Mouse (Mus musculus) hematopoietic stem cell, adult 5-6 weeks (primary cell): ENCODE data around the gene Pla2g4a. TPM values are rescaled to one million over a fixed set of nuclear protein-coding genes. Genes with fewer than 3 reads are reported as not detected.

Experiments used
- ATAC-seq, 2 experiments: fragments of 125-278 bp in 1 of 2; replicated peaks in 1 of 2; 2 replicates each; pipeline ENCODE4 v1.8.0; 2016 to 2017; ENCODE audit warnings: inconsistent platforms in 2 of 2, mild to moderate bottlenecking in 2 of 2, moderate number of reproducible peaks in 2 of 2, low read depth in 1 of 2, moderate TSS enrichment in 1 of 2; ENCODE audit not compliant: low FRiP score in 2 of 2, poor library complexity in 2 of 2, severe bottlenecking in 2 of 2, insufficient read depth in 1 of 2, low TSS enrichment in 1 of 2
- total RNA-seq: library from RNA; stranded (forward); fragments of 172-1452, 232-1000 nt; gene quantifications from 2 replicates; pipeline ENCODE4 v1.2.3, GENCODE M21; 2017

The Pla2g4a gene
- total RNA-seq, 1 experiment from 2014 or later = 193 TPM

DNA sequence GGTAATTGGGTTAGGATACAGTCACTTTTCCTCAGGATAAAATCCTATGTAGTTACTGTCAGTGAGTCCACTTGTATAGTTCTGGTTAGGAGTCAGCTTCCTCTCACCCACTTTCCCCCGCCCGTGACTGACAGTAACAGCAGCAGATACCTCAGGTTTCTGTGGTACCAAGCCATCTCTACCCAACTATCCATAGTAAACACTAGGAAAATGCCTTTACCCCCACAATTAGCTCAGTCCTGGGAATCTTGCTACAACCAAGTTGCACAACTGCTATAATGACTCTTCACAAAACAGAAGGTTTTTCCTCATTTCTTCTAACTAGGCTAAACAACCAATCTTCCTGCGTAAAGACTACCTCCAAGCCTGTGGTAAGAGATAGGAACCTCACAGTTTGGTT is 14.7 kb downstream of the Pla2g4a start:
- ATAC-seq = peak; percentile 13 to 29; a peak in 3 of 4 replicates

DNA sequence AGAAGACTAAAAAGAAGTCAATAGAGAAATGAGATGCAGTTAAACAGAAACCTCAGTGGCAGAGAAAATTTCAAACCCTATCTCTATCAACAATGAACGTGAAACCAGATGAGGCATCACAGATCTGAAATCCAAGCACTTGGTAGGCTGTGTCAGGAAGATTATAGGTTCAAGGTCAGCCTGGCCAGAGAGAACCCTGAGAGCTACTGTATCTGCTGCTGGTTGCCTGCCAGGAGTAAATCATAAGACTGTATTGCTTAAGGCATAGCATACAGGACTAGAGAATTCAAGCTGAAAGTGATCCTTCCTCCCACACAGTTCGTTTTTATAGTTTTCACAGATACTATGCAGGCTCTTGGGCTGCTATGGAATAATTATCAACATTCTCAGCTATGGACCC is 17.5 kb downstream of the Pla2g4a start:
- no peak for ATAC-seq

DNA sequence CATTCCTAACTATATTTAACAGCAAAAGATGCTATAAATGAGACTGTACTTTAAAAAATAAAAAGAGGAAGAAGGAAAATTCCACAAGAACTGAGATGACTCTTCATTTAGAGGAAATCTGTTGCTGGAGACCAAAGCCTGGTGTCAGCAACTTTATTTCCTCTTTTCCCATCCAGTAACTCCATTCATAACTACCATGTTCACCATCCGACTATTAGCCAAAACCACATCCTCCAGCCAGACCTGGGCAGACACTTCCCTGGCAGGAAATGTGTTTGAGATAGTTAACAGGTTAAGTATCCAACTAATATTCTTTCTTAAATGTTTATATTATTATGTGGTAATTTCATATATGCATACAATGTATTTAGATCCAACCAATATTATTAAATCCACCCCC is 20.8 kb downstream of the Pla2g4a start:
- ATAC-seq = peak; percentile 86 to 94

DNA sequence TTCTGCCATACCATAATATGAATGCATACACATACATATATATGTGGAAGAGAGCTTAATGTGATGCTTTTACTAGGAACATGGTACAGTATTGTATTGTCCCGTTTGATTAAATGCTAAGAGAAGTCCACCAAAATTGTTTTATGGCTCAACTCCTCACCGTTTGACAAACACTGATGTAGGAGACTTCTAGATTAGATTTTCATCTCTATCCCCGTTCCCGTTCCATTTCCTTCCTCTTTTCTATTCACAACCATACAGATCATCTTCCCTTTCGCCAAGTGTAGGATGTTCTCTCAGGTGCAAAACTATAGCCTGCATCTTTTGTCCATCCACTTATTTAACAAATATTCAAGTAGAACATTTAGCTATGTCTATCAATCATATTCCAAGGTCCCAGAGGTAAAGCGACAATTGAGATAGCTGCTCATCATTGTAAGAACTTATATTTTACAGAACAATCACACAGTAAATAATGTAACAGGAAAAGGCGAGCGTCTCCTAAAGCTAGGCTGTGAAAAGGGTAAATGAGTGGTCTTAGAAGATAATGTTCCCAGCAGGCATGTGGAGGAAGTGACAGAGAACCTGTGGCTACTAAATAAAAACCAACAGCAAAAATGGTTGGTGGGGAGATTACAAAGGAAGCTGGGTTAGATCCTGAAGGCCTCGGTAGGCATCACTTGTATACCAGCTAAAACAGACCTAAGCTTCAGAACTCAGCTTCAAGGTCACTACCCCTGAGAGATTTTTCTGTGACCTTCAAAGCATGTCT is 21.6 kb downstream of the Pla2g4a start:
- ATAC-seq = peak; percentile 6 to 43; a peak in 2 of 4 replicates

DNA sequence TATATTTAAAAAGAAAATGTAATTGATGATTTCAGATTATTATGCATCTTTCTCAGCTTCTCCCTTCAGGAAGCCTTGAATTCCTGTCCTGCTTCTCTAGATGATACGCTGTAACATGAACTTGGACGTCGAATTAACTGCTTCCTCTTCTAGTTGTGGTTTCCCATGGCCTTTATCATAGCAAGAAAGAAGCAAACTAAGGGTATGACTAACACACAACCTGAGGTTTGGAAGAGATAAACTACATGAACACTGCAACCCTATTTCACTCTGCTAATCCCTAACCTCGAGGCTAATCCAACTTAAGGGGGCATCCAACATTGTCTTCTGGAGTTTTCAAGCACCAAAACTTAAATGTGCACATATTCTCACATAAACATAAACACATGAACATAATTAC is 23.3 kb downstream of the Pla2g4a start:
- ATAC-seq = peak; percentile 29 to 43; a peak in 3 of 4 replicates

DNA sequence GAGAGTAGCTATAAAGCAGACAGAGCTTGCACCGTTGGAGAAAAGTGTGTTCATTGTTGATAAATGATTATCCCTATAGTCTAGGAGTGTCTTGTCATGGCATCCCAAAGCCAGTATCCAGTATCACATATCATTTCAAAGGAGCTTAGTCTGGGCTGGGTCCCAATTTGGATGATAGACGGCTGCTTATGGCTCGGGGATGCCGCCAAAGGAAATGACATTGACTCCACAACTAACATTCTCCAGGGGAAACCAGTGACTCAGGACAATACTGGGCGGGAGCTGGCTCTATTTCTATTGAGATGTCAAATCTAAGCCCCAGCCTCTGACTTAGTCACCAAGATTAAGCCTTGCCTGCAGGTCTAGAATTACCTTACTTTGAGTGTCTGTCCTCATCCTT is 31.9 kb downstream of the Pla2g4a start:
- no peak for ATAC-seq

DNA sequence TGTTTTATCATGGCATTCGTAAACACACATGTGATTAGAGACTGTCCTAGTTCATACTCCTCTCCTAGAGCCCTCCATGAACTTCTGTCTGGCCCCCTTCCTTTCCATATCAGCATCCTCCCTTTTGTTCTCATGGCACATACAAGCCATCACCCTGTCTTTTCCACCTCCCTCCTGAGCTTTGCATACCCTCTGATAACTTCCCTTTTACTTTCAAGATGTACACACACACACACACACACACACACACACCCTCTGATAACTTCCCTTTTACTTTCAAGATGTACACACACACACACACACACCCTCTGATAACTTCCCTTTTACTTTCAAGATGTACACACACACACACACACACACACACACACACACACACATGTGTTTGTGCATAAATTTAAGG is 37.4 kb downstream of the Pla2g4a start:
- peak; percentile 91 to 93 for ATAC-seq

DNA sequence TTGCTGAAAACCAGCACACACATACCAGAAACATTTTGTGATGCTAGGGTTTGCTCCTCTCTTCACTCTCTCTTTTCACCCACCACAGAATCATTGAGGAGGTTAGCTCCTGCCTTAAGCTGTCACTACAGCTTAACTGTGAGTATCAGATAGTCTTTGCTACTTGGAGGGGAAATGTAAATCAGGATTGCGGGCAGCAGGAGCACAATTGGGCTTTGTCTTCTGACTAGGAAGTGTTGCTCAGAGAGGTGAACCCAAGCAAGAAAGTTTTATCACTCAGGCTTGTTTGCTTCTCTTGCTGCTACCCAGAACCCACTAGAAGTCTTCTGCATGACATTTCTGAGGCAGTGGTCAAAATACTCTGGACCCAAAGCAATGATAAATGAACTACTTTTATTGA is 38.9 kb downstream of the Pla2g4a start:
- ATAC-seq = no peak

DNA sequence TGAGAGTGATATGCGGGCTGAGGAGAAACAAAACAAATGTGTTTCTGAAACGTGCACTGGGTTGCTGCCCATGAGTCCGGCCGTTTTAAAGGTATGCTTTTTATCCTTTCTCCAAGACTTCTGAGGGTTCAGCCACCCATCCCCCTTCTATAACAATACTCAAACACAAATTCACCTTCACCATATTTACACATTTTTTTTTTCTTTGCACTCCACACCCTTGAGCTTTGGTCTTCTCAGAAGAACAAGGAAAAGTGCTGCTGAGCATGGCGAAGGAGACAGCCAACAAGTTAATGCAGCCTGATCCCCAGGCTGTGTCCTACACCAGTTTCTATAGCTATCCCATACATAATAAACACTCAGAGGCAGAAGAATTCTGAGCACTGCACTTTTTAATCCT is 39.8 kb downstream of the Pla2g4a start:
- ATAC-seq = no peak

DNA sequence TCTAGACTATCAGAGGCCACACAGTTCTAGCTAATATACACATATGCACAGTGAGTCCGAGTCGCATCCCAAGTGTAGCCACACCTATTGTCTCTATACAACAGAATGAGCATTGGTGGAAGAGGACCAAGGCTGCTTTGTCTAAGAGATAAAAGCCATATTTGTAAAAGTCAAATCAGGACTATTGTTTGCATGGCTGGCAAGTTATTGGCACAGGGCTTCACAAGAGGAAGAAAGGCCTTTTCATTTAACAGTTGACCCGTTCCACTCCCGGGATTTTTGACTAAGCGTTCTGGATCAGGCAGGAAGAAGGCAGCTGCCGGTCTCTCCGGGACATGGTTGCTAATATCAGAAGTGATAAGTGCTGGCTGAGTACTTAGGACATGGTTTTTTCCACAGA is 41.8 kb downstream of the Pla2g4a start:
- no peak for ATAC-seq

DNA sequence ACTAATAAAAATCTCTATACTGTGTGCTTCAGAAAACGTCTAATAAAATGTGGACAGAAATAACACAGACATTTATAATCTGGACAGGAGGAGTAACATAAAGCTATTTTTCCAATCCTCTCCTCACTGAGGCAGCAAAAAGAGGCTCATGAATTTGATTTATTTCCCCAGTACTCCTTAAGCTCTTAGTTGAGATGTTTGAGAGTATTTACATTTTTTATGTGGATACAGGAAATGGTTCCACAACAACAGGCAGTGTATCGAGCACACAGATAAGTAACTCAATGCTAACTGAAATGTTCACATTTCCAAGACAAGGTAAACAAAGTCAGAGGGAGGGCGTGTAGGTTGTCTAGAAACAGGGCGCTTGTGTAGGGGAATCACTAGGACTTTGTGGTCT is 48.1 kb downstream of the Pla2g4a start:
- no peak for ATAC-seq

DNA sequence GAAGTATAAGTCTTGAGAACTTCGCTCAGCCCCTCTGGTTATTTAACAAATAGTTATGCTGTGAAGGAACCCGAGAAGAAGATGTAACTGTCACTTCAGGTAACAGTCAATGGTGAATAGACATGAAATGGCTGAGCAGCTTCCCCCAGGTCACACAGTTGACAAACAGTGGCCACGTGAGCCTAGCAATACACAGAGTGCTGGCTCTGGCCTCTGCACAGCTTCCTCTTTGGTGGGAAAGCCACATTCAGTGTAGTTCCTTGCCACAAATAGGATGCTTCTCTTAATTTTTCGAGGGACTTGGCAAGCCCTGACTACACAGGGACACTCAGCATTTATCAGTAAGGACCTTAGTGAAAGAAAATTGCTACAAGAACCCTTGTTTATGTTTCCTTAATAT is 50.0 kb downstream of the Pla2g4a start:
- peak; percentile 98 to 100 for ATAC-seq

DNA sequence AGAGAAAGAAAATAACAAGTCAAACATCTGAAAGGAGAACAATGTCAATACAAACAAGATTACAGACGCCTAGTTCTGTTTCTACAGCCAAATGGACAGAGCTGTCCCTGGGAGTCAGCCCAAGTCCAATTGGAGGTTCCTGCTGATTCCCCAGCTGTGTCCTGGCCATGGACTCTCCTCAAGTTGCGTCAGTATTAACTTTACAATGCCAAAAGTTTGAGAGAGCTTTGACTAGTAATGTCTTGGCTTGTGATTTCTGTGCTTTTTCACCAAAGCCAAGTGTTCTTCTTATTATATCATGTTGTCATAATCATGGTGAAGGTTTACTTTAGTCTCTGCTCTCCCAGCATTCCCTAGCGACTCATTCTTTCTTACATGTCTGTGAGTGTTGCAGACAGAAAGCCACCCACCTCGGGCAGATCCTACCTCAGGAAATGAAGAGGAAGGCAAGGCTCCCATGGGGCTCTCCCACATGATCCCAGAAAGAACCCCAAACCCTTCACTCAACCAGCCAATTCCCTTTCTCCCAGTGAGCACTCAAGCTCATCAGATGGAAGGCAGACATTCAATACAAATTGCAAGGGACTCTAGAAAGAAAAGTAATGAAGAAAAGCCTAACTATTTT is 63.0 kb downstream of the Pla2g4a start:
- ATAC-seq = no peak

DNA sequence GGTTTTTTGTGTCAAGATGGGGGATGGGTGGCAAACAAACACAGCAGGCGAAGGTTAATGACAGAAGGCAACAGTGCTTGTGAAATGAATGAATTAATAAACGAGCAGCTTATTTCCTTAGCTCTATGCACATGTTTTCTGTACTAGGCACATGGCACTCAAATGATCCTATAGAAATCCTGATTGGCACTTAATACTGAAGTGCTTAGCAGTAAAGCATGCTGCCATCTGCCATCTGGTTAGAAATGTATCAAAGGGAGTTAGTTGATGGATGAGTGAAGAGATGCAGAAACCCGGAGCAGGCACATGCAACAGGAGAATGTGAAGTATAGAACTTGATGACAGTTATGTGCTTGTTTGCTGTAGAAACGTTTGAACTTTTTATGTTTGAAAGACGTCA is 64.5 kb downstream of the Pla2g4a start:
- no peak for ATAC-seq

DNA sequence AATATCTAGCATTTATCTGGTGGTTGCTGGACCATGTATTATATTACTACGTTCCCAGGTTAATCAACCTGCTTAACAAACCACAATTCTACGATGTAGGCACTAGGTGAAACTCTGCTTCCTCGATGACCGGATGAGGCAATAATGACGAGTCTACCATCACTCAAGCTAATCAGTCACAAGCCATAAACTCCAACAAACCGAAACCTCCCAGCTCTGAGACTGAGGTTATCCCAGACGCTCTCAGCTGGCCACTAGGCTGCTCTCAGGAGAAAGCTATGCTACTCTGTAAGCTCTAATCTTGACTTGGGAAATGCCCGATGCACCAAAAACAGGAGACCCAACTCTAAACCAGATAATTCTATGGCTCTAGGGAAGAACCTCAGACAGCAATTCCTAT is 66.2 kb downstream of the Pla2g4a start:
- no peak for ATAC-seq

DNA sequence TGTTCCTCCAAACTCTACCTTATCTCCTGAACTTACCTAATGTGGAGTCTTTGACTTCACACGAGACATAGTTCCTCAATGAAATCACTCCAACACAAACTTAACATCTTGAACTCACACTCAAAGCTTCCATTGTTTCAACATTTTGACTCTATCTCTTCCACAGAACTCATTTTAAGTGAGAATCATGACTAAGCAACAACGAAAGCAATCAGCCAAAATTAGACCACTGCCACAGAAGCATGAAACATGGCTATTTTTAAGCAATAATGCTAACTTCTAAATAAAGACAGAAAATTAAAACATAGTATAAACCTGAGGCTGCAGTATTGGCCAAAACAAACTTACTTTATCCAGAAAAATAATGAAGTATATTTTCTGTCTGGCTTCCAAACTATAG is 67.2 kb downstream of the Pla2g4a start:
- ATAC-seq = no peak

DNA sequence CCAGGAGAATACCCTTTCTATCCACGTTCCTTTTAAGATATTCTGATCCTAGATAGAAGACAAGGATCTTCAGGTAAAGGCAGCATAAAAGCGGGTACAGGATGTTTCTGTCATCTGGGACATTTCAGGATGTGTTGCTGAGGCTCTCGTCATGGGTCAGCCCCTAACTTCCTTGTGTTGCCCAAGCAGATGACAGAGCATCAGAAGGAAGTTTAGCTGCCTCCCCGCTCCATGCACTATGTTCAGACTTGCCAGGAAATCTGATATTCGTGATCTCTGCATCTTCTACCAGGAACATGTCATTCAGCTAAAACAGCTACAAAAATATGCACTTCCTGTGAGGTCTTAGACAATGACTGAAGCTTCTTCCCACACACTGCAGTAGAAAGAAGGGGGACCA is 70.0 kb downstream of the Pla2g4a start:
- no peak for ATAC-seq

DNA sequence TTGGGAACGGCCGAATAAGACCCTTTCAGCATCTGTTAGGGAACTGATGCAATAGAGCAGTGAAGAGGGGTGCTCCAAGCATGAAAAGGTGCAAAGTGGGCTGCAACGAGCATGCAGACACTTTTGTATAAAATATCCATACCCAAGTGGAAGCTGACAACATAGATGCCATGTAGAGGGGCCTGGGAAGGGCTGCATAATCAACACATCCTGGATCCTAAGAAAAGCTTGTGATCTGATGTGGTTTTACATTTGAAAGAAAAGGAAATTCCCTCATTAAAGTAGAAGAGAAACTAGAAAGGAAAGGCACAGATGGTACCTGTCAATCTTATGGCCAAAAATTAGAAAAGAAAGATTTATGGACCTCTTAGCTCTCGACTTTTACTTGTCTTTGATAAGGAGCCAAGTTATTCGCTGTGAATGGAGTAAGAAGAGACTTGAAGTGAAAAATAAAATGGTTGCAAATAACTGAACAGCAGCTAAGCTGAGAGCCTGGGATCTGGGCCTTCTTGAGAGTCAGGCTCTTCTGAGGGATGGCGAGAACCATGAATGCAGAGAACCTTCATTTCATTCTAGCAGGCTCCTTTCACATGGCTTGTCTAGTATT is 78.6 kb downstream of the Pla2g4a start:
- ATAC-seq = no peak

DNA sequence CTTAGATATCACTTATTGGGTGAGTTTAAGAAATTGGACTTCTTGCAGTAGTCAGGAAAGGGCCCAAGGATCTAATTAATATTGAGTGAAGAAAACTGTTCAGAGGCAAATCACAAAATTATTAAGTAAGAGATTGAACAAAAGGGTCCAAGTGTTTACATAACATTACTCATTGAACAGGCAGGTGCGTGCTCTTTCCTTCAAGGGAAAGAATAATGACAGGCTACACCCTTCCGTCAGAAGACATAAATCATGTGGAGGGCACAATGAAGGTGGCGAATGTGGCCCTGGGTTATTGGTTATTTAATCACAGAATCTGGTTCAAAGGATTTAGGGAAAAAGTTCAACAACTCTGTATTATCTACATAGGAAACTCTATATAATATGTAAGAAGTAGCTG is 82.9 kb downstream of the Pla2g4a start:
- ATAC-seq = no peak
